Mouse (Mus musculus): ENCODE measurements around the gene Aspa. TPM values are rescaled to one million over a fixed set of nuclear protein-coding genes. Genes with fewer than 3 reads are reported as not detected.
"Not testable (repeated sequence)": the region's sequence is repeated elsewhere in the genome, so short reads cannot be mapped to it uniquely, and the experiment has no call there.

The Aspa gene
- polyA plus RNA-seq, 1 experiment, result 0.46 TPM

DNA sequence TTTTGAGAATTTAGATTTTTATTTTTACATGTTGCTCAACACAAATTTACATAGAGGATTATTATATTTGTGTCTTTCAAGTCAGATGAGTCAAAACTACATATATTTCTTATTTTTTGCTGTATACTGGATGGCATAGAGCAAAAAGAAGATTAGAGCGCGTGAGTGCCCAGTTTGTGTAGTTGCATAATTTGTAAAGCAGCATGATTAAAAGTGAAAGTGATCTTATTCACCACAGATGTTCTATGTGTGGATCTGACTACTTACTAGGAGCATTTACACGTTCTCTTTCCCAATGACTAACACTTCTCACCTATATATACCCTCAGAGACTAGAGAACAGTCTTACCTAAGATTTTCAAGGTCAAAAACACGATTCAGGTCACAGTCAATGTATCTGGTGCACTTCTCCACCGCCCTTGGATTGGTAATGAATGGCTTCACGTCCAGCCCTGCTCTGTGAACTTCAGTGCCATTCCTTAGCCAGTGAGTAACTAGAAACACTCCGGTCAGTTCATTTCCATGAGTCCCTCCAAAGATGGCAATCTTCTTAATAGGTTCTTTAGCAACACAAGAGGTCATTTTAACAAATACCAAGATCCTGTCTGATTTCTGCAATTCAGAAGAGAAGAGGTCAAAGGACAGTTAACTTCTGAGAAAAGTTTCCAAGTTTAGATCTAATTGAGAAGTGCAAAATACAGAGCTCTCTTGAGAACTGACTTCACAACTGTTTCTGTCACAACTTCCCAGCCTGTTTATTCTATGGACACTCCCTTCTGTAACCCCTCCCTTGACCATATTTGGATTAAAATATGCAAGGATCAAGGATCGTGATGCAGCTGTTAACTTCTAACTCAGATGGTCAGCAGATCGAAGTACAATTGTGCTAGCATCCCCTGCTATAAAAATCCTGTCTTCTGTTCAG is 5.2 kb downstream of the Aspa start:
- Histone ChIP-seq H3K36me3 (ENCODE audit: control insufficient read depth, insufficient read depth, low read length) (no peaks in the 10 kb centered on the region), H3K27me3 (ENCODE audit: control insufficient read depth, insufficient read depth, low read length) (no peaks in the 10 kb centered on the region), H3K4me1 (replicated peaks; ENCODE audit: control insufficient read depth, insufficient read depth, low read length) (no peaks in the 10 kb centered on the region), H3K27ac (ENCODE audit: control insufficient read depth, insufficient read depth, low read length) (no peak overlapping the region), H3K4me3 (ENCODE audit: control insufficient read depth, insufficient read depth, low read length) (no peak overlapping the region)
- WGBS, result 79% methylated on average over 9 of the region's 9 CpGs
- no peak for DNase-seq
- TF ChIP-seq POLR2A (IDR thresholded peaks at IDR 0.05; ENCODE audit: control insufficient read depth, extremely low read depth, insufficient read depth, low read length, poor library complexity) (no peak), CTCF (IDR thresholded peaks at IDR 0.05; ENCODE audit: borderline replicate concordance, control insufficient read depth, extremely low read depth, insufficient read depth, low read length, poor library complexity) (no peak)

DNA sequence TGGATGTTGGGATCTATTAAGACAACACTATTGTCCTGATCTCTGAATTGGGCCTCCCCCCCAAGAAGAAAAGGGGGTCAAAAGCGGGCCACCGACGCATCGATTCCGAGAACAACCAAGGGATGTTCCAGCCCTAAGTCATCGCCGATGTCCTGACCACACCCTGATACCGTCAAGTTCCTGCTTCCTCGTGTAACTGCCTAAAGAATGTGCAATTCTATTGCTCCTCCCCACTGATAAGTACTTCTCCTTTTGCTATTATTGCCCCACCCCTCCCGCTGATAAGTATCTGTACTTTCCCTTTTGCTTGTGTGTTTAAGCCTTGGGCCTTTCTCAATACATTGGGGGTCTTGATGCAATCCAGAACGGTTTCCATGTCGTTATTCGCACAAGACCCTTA is 8.3 kb downstream of the Aspa start:
- H3K27me3 ChIP-seq (ENCODE audit: control insufficient read depth, insufficient read depth, low read length); H3K27ac ChIP-seq (ENCODE audit: control insufficient read depth, insufficient read depth, low read length); DNase-seq; H3K4me1 ChIP-seq (replicated peaks; ENCODE audit: control insufficient read depth, insufficient read depth, low read length); H3K4me3 ChIP-seq (ENCODE audit: control insufficient read depth, insufficient read depth, low read length); H3K36me3 ChIP-seq (ENCODE audit: control insufficient read depth, insufficient read depth, low read length): not testable (repeated sequence)
- WGBS, result 92% methylated on average over 13 of the region's 13 CpGs

DNA sequence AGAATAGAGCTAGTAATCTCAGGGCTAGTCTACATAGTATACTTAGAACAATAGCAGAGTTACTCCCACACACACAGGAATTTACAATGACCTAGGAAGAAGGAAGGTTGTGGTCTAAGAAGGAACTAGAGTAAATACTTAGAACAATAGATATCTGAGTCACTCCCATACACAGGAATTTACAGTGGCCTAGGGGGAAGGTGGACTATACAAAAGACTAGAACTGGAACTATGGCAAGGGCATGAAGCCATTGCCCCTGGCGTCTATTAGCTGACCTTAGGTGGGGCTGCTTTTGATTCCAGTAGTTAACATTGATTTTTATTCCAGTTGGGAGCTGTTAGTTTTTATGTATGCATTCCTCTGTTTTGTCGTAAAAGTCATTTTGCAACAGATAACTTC is 10.8 kb downstream of the Aspa start:
- WGBS, result 79% methylated on average over 2 of the region's 2 CpGs
- H3K4me1 ChIP-seq (replicated peaks; ENCODE audit: control insufficient read depth, insufficient read depth, low read length); H3K36me3 ChIP-seq (ENCODE audit: control insufficient read depth, insufficient read depth, low read length); DNase-seq; H3K4me3 ChIP-seq (ENCODE audit: control insufficient read depth, insufficient read depth, low read length); H3K27me3 ChIP-seq (ENCODE audit: control insufficient read depth, insufficient read depth, low read length); H3K27ac ChIP-seq (ENCODE audit: control insufficient read depth, insufficient read depth, low read length): not testable (repeated sequence)

DNA sequence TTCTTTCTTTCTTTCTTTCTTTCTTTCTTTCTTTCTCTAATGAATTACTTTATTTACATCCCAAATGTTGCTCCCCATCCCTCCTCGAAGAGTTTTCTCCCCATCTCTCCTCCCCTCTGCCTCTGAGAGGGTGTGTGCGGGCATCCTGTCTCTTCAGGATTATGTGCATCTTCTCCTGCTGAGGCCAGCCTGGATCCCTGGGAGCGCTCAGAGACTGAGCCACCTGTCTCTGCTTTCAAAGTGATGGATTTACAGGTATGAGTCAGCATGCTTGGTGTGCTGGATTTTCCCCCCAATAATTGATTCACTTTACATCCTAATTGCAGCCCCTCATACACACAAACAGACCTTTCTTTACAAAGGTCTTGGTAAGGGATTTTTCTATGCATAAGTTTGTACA is 13.4 kb downstream of the Aspa start:
- no peaks in the 10 kb centered on the region for H3K27me3 ChIP-seq (ENCODE audit: control insufficient read depth, insufficient read depth, low read length)
- no peaks in the 10 kb centered on the region for H3K36me3 ChIP-seq (ENCODE audit: control insufficient read depth, insufficient read depth, low read length)
- no peak overlapping the region for H3K27ac ChIP-seq (ENCODE audit: control insufficient read depth, insufficient read depth, low read length)
- 72% methylated on average over 3 of the region's 3 CpGs for WGBS
- no peaks in the 10 kb centered on the region for H3K4me1 ChIP-seq (replicated peaks; ENCODE audit: control insufficient read depth, insufficient read depth, low read length)
- H3K4me3 ChIP-seq (ENCODE audit: control insufficient read depth, insufficient read depth, low read length), result no peak overlapping the region
- TF ChIP-seq CTCF (IDR thresholded peaks at IDR 0.05; ENCODE audit: borderline replicate concordance, control insufficient read depth, extremely low read depth, insufficient read depth, low read length, poor library complexity) (no peak), POLR2A (IDR thresholded peaks at IDR 0.05; ENCODE audit: control insufficient read depth, extremely low read depth, insufficient read depth, low read length, poor library complexity) (no peak)
- no peak for DNase-seq

DNA sequence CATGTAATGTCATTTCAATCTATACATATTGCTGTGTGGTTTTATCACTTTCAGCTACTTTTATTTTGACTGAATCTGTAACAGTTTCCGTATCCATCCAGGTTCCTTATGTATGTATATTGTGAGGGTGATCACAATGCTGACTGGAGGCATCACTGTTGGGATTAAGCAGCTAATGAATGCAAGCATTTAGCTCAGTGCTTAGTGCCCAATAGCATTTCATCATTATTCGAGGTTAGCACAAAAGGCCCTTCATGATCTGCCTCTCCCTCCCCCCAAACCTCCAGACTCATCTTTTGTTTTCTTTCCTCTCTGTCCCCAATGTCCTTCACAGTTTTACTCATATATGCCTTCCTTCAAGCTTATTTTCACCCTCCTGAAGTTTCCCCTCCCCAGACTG is 26.3 kb downstream of the Aspa start:
- DNase-seq, result no peak
- 69% methylated on average over 2 of the region's 2 CpGs for WGBS

DNA sequence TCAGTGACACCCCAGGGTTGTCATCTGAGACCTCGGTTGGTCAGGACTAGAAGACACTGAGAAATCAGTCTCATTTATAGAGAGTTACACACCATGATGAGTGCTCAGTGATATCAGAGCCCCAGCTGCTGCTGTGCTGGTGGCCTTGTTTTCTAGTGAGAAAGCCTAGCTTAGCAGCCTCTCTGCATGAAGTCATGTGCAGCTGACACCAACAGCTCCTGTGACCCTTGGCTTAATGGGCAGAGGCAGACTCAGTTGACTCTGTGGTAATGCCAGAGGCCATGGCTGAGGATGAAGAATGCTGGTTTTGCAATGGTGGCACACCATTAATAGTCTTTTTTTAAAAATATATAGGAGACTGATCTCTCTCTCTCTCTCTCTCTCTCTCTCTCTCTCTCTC is 39.8 kb downstream of the Aspa start:
- Histone ChIP-seq H3K4me1 (replicated peaks; ENCODE audit: control insufficient read depth, insufficient read depth, low read length) (no peaks in the 10 kb centered on the region), H3K36me3 (ENCODE audit: control insufficient read depth, insufficient read depth, low read length) (no peaks in the 10 kb centered on the region), H3K4me3 (ENCODE audit: control insufficient read depth, insufficient read depth, low read length) (no peak overlapping the region), H3K27me3 (ENCODE audit: control insufficient read depth, insufficient read depth, low read length) (no peaks in the 10 kb centered on the region), H3K27ac (ENCODE audit: control insufficient read depth, insufficient read depth, low read length) (no peak overlapping the region)
- no peak for DNase-seq
- 83% methylated on average over 1 of the region's 1 CpGs for WGBS
- TF ChIP-seq CTCF (IDR thresholded peaks at IDR 0.05; ENCODE audit: borderline replicate concordance, control insufficient read depth, extremely low read depth, insufficient read depth, low read length, poor library complexity), result no peak
- TF ChIP-seq POLR2A (IDR thresholded peaks at IDR 0.05; ENCODE audit: control insufficient read depth, extremely low read depth, insufficient read depth, low read length, poor library complexity), result no peak

More for the DNA sequence above, 26.3 kb downstream of the Aspa start:
- H3K4me3 ChIP-seq (ENCODE audit: control insufficient read depth, insufficient read depth, low read length), result no peak overlapping the region
- H3K27me3 ChIP-seq (ENCODE audit: control insufficient read depth, insufficient read depth, low read length), result no peaks in the 10 kb centered on the region
- H3K4me1 ChIP-seq (replicated peaks; ENCODE audit: control insufficient read depth, insufficient read depth, low read length), result no peaks in the 10 kb centered on the region
- H3K27ac ChIP-seq (ENCODE audit: control insufficient read depth, insufficient read depth, low read length), result no peak overlapping the region
- no peaks in the 10 kb centered on the region for H3K36me3 ChIP-seq (ENCODE audit: control insufficient read depth, insufficient read depth, low read length)
- TF ChIP-seq POLR2A (IDR thresholded peaks at IDR 0.05; ENCODE audit: control insufficient read depth, extremely low read depth, insufficient read depth, low read length, poor library complexity) (no peak), CTCF (IDR thresholded peaks at IDR 0.05; ENCODE audit: borderline replicate concordance, control insufficient read depth, extremely low read depth, insufficient read depth, low read length, poor library complexity) (no peak)

DNA sequence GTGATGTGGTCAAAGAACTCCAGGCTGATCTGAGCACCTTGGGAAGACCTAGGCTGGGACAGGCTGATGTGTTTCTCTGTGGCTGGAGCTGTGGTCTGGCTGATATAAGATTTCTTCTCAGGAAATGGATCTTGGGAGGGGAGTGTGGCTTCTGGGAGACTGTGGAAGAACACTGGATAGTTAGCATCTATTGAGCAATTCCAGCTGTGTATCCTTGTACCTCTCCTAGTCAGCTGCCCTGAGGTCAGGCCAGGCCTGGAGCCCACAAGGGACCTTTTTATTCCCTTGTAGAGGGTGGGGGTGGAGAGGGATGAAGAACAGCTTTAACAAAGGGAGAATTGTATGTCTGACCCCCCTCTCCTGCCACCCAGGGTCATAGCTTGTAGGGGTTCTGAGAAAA is 45.0 kb downstream of the Aspa start:
- DNase-seq, result no peak
- Histone ChIP-seq H3K4me1 (replicated peaks; ENCODE audit: control insufficient read depth, insufficient read depth, low read length) (no peaks in the 10 kb centered on the region), H3K36me3 (ENCODE audit: control insufficient read depth, insufficient read depth, low read length) (no peaks in the 10 kb centered on the region), H3K27me3 (ENCODE audit: control insufficient read depth, insufficient read depth, low read length) (no peaks in the 10 kb centered on the region), H3K4me3 (ENCODE audit: control insufficient read depth, insufficient read depth, low read length) (no peak overlapping the region), H3K27ac (ENCODE audit: control insufficient read depth, insufficient read depth, low read length) (no peak overlapping the region)
- no peak for TF ChIP-seq POLR2A (IDR thresholded peaks at IDR 0.05; ENCODE audit: control insufficient read depth, extremely low read depth, insufficient read depth, low read length, poor library complexity)
- no peak for TF ChIP-seq CTCF (IDR thresholded peaks at IDR 0.05; ENCODE audit: borderline replicate concordance, control insufficient read depth, extremely low read depth, insufficient read depth, low read length, poor library complexity)
